Mouse (Mus musculus): ENCODE measurements around the gene C1ql4.

- TF ChIP-seq CTCF (IDR thresholded peaks at IDR 0.05) (no peak), POLR2A (IDR thresholded peaks at IDR 0.05; ENCODE audit: insufficient read depth, low read depth, low read length) (no peak), EP300 (IDR thresholded peaks at IDR 0.05; ENCODE audit: insufficient read depth, low read depth, low read length) (no peak)
Observed at GRCm38 (mm10) chr15:99042334-99042733, 45.3 kb downstream of the C1ql4 start.

Data from heart, adult 2 months (tissue).